Mouse (Mus musculus): ENCODE measurements around the gene Zfp341.
A peak's percentile ranks its signal among the peaks of the same experiment; 100 is the strongest.

Zfp341 gene

GRCm38 (mm10) chr2:154638521-154638920 lies 25.4 kb downstream of the Zfp341 start:
- no peak for DNase-seq

- DNase-seq = no peak
These were observed 26.0 kb downstream of the Zfp341 start for GRCm38 (mm10) chr2:154639115-154639514.

- no peak for DNase-seq
These were observed 28.1 kb downstream of the Zfp341 start for GRCm38 (mm10) chr2:154641176-154641575.

GRCm38 (mm10) chr2:154642005-154642459 lies 28.9 kb downstream of the Zfp341 start:
- no peak for DNase-seq

- no peak for DNase-seq
These were observed 29.8 kb downstream of the Zfp341 start for GRCm38 (mm10) chr2:154642712-154643385.

GRCm38 (mm10) chr2:154646634-154647033 lies 33.5 kb downstream of the Zfp341 start:
- DNase-seq = peak; percentile 15 to 27

- peak; percentile 26 to 27 for DNase-seq
These were observed 35.0 kb downstream of the Zfp341 start for GRCm38 (mm10) chr2:154648086-154648485.

DNA sequence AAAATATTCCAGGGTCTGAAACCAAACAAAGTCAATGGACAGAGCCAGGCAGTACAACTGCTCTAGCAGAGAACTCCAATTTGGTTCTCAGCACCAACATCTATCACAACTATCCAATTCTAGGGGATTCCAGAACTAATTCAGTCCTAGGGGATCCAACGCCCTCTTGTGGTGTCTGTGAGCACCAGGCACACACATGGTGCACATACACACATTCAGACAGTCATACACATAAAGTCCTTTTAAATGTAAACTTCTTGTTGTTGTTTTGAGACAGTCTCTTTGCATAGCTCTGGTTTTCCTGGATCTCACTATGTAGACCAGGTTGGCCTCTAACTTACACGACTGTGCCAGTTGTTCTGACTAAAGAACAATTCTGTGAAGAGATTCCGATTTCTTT lies 37.3 kb downstream of the Zfp341 start:
- DNase-seq = no peak

DNA sequence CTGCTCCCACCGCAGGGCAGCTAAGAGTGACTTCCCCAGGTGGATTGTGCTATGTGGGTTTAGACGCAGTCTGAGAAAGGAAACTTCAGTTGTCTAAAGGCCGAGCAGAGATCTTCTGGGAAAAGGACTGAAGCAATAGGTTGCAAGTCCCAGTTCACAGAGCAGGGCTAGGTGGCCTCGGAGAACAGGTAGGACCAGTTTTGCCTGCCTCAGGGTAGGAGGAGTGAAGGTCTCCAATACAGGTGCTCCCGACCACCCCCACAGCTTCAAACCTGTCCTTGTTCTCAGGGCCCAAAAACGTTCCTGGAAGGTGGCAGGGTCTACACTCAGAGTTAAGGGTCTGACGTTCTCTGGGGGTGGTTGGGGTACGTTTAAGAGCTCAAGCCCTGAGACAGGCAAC lies 38.3 kb downstream of the Zfp341 start, which contains the start of gene Chmp4b:
TSS of gene Chmp4b (plus strand) at position 343 of the 400 bp plus-strand sequence.
- no peak for DNase-seq

DNA sequence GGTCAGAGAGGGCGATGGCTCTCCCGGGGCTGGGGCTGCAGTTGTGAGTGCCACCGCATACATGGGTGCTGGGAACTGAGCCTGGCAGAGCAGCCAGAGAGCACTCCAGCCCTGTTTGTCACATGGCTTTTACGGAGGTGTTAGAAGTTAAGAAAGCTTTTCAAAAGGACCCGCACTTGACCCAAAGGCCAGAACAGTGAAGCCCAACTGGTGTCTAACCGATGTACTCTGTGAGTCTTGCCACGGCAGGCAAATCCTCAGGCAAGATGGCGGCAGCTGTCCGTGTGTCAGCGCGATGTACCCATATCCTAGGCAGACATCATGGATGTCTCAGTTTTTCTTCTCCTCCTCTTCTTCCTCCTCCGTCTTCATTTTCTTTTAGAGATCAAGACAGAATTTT lies 41.9 kb downstream of the Zfp341 start:
- DNase-seq = no peak

GRCm38 (mm10) chr2:154655878-154656414 lies 42.8 kb downstream of the Zfp341 start:
- DNase-seq = no peak

DNA sequence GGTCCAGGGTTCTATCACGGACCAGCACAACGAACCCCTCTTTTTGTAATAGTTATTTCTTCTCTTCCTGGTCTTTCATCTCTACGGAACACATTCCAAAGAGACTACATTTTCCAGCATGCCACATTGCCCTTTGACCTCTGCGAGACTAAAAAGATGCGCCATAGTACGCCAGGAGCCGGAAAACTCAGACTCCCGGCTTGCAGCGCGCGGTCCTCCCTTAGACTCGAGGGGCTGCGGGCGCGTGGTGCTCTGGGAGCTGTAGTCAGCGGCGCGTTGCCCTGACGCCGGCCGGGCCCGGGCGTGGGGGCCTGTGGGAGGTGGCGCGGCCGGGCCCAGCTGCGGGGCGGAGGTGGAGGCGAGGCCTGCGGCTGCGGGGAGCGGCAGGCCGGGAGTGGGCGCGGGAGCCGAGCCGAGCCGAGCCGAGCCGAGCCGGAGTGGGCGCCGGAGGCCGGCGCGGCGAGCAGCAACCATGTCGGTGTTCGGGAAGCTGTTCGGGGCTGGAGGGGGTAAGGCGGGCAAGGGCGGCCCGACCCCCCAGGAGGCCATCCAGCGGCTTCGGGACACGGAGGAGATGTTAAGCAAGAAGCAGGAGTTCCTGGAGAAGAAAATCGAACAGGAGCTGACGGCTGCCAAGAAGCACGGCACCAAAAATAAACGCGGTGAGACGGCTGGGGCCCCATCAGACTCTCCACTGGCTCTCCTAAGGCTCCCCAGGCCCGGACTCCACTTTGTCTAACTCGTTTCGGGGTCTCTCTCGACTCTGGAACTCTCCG lies 43.8 kb downstream of the Zfp341 start:
- peak; percentile 95 to 98 for DNase-seq

DNA sequence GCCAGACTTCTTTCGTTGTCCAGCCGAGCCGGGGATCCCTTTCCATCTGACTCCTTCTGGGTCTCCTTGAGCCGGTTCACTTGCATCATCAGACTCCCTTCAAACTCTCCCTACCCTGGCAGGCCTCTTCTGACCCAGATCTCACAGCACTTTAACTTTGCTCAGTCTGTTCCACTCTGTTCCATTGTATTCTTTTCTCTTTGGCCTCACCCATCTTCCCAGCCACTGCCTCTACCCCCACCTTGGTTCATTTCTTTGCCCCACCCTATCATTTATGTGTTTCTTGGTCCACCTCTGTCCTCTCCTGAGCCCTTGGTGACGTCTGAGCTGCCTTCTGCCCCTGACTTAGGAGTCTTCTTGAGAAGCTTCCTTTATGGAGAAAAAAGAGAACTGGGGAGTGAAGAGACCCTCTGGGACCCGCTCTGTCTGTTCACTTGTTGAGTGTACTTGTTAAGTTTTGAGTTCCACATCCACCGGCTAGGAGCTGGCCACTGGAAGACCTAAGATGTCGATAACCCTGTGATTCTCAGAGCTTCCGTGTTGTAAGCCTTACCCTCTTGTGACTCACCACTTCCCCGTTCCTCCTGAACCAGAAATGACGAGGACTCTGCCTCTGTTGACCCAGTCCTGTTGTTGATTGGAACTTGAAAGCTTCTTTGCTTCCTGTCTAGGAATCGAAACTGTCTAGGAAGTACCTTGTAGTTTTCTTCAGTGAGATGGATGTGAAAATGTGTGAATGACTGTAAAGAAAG lies 44.6 kb downstream of the Zfp341 start:
- DNase-seq = peak; percentile 21 to 39

GRCm38 (mm10) chr2:154659070-154659469 lies 46.0 kb downstream of the Zfp341 start:
- DNase-seq = no peak

DNA sequence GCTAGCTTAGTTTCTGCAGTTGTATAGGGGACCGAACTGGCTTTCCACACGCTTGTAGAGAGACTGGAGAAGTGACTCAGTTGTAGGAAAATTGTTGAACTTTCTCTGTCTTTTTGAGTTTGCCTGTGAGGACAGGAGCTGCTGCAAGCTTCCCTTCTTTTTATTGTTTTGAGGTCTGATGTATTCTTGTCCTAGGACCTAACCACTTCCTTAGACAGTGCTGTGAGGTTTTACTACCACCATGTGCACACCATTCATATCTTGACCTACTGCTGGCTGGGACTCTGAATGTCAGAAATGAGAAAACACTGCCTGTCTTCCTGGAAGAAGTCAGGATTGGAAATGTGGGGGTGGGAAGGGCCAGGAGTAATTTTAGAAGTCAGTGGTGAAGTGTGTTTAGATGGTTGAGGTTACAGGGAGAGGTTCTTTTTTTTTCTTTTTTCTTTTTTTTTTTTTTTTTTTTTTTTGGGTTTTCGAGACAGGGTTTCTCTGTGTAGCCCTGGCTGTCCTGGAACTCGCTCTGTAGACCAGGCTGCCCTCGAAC lies 46.5 kb downstream of the Zfp341 start:
- DNase-seq = no peak

DNA sequence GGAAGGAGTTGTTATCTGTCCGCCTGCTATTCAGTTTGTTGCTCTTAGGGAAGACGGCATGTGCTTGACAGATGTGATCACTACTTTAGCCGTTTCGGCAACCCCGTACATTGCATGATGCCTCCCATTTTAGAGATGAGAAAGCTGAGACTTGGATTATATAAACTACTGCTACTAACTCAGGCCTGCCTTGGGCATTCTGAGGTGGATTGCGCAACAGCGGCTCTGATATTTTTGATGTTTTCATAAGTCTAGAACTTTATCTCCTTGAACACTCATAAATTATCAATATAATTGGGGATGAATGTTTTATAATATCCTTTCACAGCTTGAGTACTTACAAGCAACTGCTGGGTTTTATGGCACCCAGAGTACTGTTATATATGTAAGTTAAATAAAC lies 55.6 kb downstream of the Zfp341 start:
- DNase-seq = no peak

DNA sequence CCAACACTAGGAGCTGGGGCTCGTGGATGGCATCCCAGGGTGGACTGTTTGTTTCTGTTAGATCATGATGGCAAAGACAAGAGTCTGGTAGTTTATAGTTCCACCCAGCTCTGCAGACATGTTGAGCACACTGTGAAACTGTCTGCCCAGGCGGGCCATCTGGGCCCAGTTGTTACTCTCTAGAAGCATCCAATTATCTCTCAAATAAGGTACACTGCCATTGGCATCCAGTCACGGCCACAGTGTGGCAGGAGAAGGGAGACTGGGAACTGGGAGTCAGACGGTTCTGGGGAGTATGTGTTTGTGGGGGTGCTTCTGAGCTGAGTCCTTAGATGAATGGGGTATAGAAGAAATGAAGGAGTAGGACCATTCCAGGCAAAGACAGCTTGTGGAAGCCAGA lies 57.0 kb downstream of the Zfp341 start:
- no peak for DNase-seq

- DNase-seq = no peak
These were observed 57.6 kb downstream of the Zfp341 start for GRCm38 (mm10) chr2:154670741-154671140.

DNA sequence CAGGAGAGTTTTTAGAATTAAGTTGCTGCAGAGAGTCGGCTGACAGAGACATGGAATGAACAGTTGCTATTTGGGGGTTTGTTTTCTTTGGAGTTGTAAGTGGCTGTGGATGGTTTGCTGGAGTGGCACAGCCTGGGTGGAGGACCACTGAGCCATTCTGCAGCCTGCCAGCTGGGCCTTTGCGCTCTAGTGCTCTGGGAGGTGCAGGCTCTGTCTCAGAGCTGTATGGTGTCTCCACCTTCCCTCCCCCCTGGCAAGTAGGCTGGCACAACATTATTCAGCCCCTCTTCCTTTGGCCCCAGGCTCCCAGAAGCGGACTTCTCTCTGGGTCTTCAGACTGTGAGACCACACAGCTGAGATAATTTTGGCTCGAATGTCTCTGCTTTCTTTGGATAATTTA lies 60.9 kb downstream of the Zfp341 start:
- no peak for DNase-seq

- peak in 1 of 2 experiments; percentile 25 for DNase-seq
These were observed 63.8 kb downstream of the Zfp341 start for GRCm38 (mm10) chr2:154676653-154677609.

DNA sequence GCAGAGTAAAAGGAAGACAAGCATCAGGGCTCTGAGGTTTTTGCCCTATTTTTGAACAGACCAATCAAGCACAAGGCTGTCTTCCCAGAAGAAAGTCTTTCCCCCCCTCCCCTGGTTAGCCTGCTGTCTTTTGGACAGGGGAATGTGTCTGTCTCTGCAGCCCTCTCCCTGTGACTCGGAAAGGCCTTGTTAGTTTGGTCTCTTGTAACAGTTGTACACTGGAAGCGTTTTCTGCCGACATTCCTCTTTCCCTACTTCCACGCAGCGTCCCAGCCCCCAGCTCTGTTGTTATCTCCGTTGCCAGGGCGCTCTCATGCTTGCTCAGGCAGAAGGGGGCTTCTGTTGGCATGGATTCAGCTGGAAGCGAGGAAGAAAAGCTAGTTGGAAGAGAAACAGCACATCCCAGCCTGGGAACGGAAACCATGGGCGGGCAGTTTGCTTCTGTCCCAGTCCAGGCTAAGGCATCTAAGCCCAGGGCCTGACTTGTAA lies 64.6 kb downstream of the Zfp341 start:
- no peak for DNase-seq

Data from thymus, postnatal 36 days (tissue).